Mouse (Mus musculus) left cerebral cortex, adult 11 months (tissue): ENCODE measurements at regions not wholly inside any gene's neighbourhood (a gene's known extent, or its start where the extent isn't known, plus 50 kb on each side); places are given as distances from the start of the nearest gene placed in this dataset.

Experiments used
- DNase-seq: peaks from one replicate; pipeline ENCODE4 v3.0.0; 2022; ENCODE audit warnings: low spot score

- peak; percentile 22 for DNase-seq
Observed at GRCm38 (mm10) chr9:81418361-81418760, 215.3 kb downstream of the Htr1b start.

DNA sequence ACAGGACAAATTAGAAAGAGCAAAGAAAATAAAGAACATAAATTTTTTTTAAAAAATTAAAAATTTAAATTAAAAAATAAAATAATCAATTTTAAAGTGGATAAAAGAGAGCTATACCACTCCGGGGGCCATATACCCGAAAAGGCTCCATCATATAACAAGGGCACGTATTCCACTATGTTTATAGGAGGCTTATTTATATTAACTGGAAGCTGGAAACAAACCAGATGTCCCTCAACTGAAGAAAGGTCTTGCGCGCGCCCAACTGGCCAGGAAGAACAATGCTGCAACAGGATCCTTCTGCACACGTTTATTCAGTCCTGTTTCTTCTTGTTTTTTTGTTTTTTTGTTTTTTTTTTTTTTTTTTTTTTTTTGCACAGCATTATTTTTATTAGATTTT lies 233.6 kb downstream of the Htr1b start:
- no peak for DNase-seq
